Mouse (Mus musculus) midbrain, embryonic 16.5 days (tissue): Measurements from ENCODE around the gene Kcnc3. TPM values are rescaled to one million over a fixed set of nuclear protein-coding genes. Genes with fewer than 3 reads are reported as not detected.
A peak's percentile ranks its signal among the peaks of the same experiment; 100 is the strongest.

Experiments
- ATAC-seq: fragments of 200-750 bp; cut with Nextera tagmentation; 2 replicates; pipeline ENCODE4 v1.8.0; 2017; ENCODE audit warnings: moderate TSS enrichment
- H3K27ac ChIP-seq: fragments of 300-500 bp; sonication (generic); 2 replicates; pipeline ENCODE4 v1.5.1; 2014; ENCODE audit warnings: mild to moderate bottlenecking, low read length, mixed read lengths
- H3K27me3 ChIP-seq: fragments of 300-500 bp; sonication (generic); 2 replicates; pipeline ENCODE4 v1.6.1; 2014; ENCODE audit warnings: low read depth, low read length, mixed read lengths; ENCODE audit not compliant: control insufficient read depth, insufficient read depth
- H3K36me3 ChIP-seq: fragments of 300-500 bp; sonication (generic); 2 replicates; pipeline ENCODE4 v1.6.1; 2014; ENCODE audit warnings: mild to moderate bottlenecking, low read length, moderate library complexity, mixed read lengths; ENCODE audit not compliant: control insufficient read depth, insufficient read depth
- H3K4me1 ChIP-seq: fragments of 300-500 bp; sonication (generic); 2 replicates; pipeline ENCODE4 v1.6.1; 2014; ENCODE audit warnings: mild to moderate bottlenecking, low read length, mixed read lengths; ENCODE audit not compliant: control insufficient read depth, insufficient read depth
- H3K4me2 ChIP-seq: fragments of 300-500 bp; sonication (generic); 2 replicates; pipeline ENCODE4 v1.6.1; 2014; ENCODE audit warnings: mild to moderate bottlenecking, low read length, mixed read lengths
- H3K4me3 ChIP-seq: fragments of 300-500 bp; sonication (generic); 2 replicates; pipeline ENCODE4 v1.5.1; 2014; ENCODE audit warnings: low read depth, mild to moderate bottlenecking, low read length, moderate library complexity, mixed read lengths
- H3K9ac ChIP-seq: fragments of 300-500 bp; sonication (generic); 2 replicates; pipeline ENCODE4 v1.6.1; 2014; ENCODE audit warnings: low read depth, low read length, mixed read lengths
- H3K9me3 ChIP-seq: fragments of 300-500 bp; sonication (generic); replicated peaks from 2 replicates; pipeline ENCODE4 v1.6.1; 2014; ENCODE audit warnings: mild to moderate bottlenecking, low read length, mixed read lengths; ENCODE audit not compliant: control insufficient read depth, poor library complexity, severe bottlenecking
- WGBS: fragments of 180-500 bp; shearing (Covaris S2); extraction: QIAGEN DNeasy Blood & Tissue Kit; methylation state at CpG from one replicate; pipeline ENCODE4 v1.1.7; 2014; 5-methylcytosine and 5-hydroxymethylcytosine counted together
- polyA plus RNA-seq: library from polyadenylated mRNA; unstranded; fragments of >200 nt; fragmentation: Nextera tagmentation; extraction: Ambion mirVana; gene quantifications from 2 replicates; pipeline ENCODE4 v1.2.1, GENCODE M21; 2015

The Kcnc3 gene
- polyA plus RNA-seq, 1 experiment from 2014 or later, result 6.4 TPM

- Histone ChIP-seq H3K9ac (no peak overlapping the region), H3K4me1 (peaks cover 23% of the 10 kb centered on the region), H3K27me3 (no peaks in the 10 kb centered on the region), H3K36me3 (peaks cover 4% of the 10 kb centered on the region; the same call in 1 of the 2 replicates), H3K27ac (no peak overlapping the region), H3K4me3 (no peak overlapping the region), H3K9me3 (no peaks in the 10 kb centered on the region), H3K4me2 (no peak overlapping the region)
- WGBS, result 96% methylated on average over 12 of the region's 12 CpGs
- ATAC-seq, result no peak
Observed at GRCm38 (mm10) chr7:44550409-44550678, 40.1 kb upstream of the Kcnc3 start.

- peaks cover 23% of the 10 kb centered on the region for H3K4me1 ChIP-seq
- no peak overlapping the region for H3K4me3 ChIP-seq
- H3K4me2 ChIP-seq, result no peak overlapping the region
- peaks cover 4% of the 10 kb centered on the region; the same call in 1 of the 2 replicates for H3K36me3 ChIP-seq
- no peak overlapping the region for H3K27ac ChIP-seq
- WGBS, result 93% methylated on average over 21 of the region's 21 CpGs
- no peaks in the 10 kb centered on the region for H3K9me3 ChIP-seq
- no peak overlapping the region for H3K9ac ChIP-seq
- no peak for ATAC-seq
- H3K27me3 ChIP-seq, result no peaks in the 10 kb centered on the region
Observed at GRCm38 (mm10) chr7:44551301-44551700, 39.2 kb upstream of the Kcnc3 start.

GRCm38 (mm10) chr7:44551731-44552130, 38.7 kb upstream of the Kcnc3 start:
- no peak overlapping the region for H3K4me3 ChIP-seq
- H3K4me2 ChIP-seq, result no peak overlapping the region
- ATAC-seq, result no peak
- H3K9me3 ChIP-seq, result no peaks in the 10 kb centered on the region
- H3K9ac ChIP-seq, result no peak overlapping the region
- H3K36me3 ChIP-seq, result peaks cover 4% of the 10 kb centered on the region; the same call in 1 of the 2 replicates
- no peaks in the 10 kb centered on the region for H3K27me3 ChIP-seq
- 81% methylated on average over 22 of the region's 22 CpGs for WGBS
- H3K27ac ChIP-seq, result no peak overlapping the region
- H3K4me1 ChIP-seq, result peaks cover 23% of the 10 kb centered on the region

- H3K4me3 ChIP-seq, result peak overlapping the region; percentile 82; the same call in 1 of the 2 replicates
- peak overlapping the region; percentile 90 for H3K4me2 ChIP-seq
- peaks cover 4% of the 10 kb centered on the region; the same call in 1 of the 2 replicates for H3K36me3 ChIP-seq
- 0 out of 2 replicates have a peak, but pooled peaks have one; percentile 3 for ATAC-seq
- WGBS, result 88% methylated on average over 31 of the region's 31 CpGs
- no peak overlapping the region for H3K9ac ChIP-seq
- peaks cover 23% of the 10 kb centered on the region for H3K4me1 ChIP-seq
- H3K9me3 ChIP-seq, result no peaks in the 10 kb centered on the region
- H3K27me3 ChIP-seq, result peaks cover 3% of the 10 kb centered on the region; the same call in 1 of the 2 replicates
- H3K27ac ChIP-seq, result no peak overlapping the region
Observed at GRCm38 (mm10) chr7:44552141-44552908, 38.1 kb upstream of the Kcnc3 start.

GRCm38 (mm10) chr7:44553196-44553764, 37.2 kb upstream of the Kcnc3 start:
- Histone ChIP-seq H3K27ac (peak overlapping the region; percentile 85), H3K4me3 (peak overlapping the region; percentile 82), H3K9ac (peak overlapping the region; percentile 55), H3K4me1 (peaks cover 14% of the 10 kb centered on the region), H3K36me3 (peaks cover 4% of the 10 kb centered on the region; the same call in 1 of the 2 replicates), H3K4me2 (peak overlapping the region; percentile 90), H3K9me3 (no peaks in the 10 kb centered on the region), H3K27me3 (peaks cover 6% of the 10 kb centered on the region; the same call in 1 of the 2 replicates)
- peak; percentile 74 for ATAC-seq
- WGBS, result 2% methylated on average over 27 of the region's 32 CpGs

GRCm38 (mm10) chr7:44553826-44554225, 36.6 kb upstream of the Kcnc3 start, which contains the start of gene Nr1h2:
Gene Nr1h2, minus strand, starts transcription at chr7:44553951.
- Histone ChIP-seq H3K4me3 (peak within 1 kb of the TSS; percentile 82), H3K36me3 (peaks cover 4% of the 10 kb centered on the region; the same call in 1 of the 2 replicates), H3K27ac (peak within 1 kb of the TSS; percentile 85), H3K4me1 (peaks cover 13% of the 10 kb centered on the region), H3K4me2 (peak within 1 kb of the TSS; percentile 90), H3K9me3 (no peaks in the 10 kb centered on the region), H3K9ac (peak within 1 kb of the TSS; percentile 55), H3K27me3 (peaks cover 6% of the 10 kb centered on the region; the same call in 1 of the 2 replicates)
- WGBS, result 0% methylated on average over 22 of the region's 22 CpGs
- peak; percentile 84 for ATAC-seq

- Histone ChIP-seq H3K9ac (0 out of 2 replicates have a peak overlapping the region, but pooled peaks have one; percentile 7), H3K4me3 (no peak overlapping the region), H3K27ac (no peak overlapping the region), H3K4me2 (no peak overlapping the region), H3K27me3 (peaks cover 6% of the 10 kb centered on the region; the same call in 1 of the 2 replicates), H3K36me3 (no peaks in the 10 kb centered on the region), H3K9me3 (no peaks in the 10 kb centered on the region), H3K4me1 (peaks cover 11% of the 10 kb centered on the region)
- WGBS, result 71% methylated on average over 2 of the region's 2 CpGs
- ATAC-seq, result no peak
Observed at GRCm38 (mm10) chr7:44557629-44558028, 32.8 kb upstream of the Kcnc3 start.

GRCm38 (mm10) chr7:44560435-44561400, 29.7 kb upstream of the Kcnc3 start:
- Histone ChIP-seq H3K27me3 (peaks cover 6% of the 10 kb centered on the region; the same call in 1 of the 2 replicates), H3K9ac (no peak overlapping the region), H3K36me3 (no peaks in the 10 kb centered on the region), H3K4me1 (no peaks in the 10 kb centered on the region), H3K9me3 (no peaks in the 10 kb centered on the region), H3K27ac (no peak overlapping the region), H3K4me2 (no peak overlapping the region), H3K4me3 (no peak overlapping the region)
- WGBS, result 52% methylated on average over 18 of the region's 18 CpGs
- peak; percentile 80; the same call in 1 of the 2 replicates for ATAC-seq
